Mouse (Mus musculus) c-Kit-positive CD71-positive TER-119-positive erythroid progenitor cells, embryonic 14.5 days (primary cell): ENCODE measurements around the gene Erg.

ENCODE experiments used
- DNase-seq: peaks from one replicate; pipeline ENCODE4 v3.0.0-alpha.2; 2013; ENCODE audit warnings: low spot score

The Erg gene

GRCm38 (mm10) chr16:95584751-95585528 is 1.5 kb downstream of the Erg start:
- DNase-seq: no peak

- no peak for DNase-seq
Measured at GRCm38 (mm10) chr16:95579289-95579688, 7.1 kb downstream of the Erg start.

GRCm38 (mm10) chr16:95573163-95573562 is 13.2 kb downstream of the Erg start:
- DNase-seq: no peak

- DNase-seq: peak; percentile 31
Measured at GRCm38 (mm10) chr16:95570616-95571015, 15.8 kb downstream of the Erg start.

- no peak for DNase-seq
Measured at GRCm38 (mm10) chr16:95556834-95557233, 29.6 kb downstream of the Erg start.

- no peak for DNase-seq
Measured at GRCm38 (mm10) chr16:95553136-95553535, 33.3 kb downstream of the Erg start.

- no peak for DNase-seq
Measured at GRCm38 (mm10) chr16:95552495-95552894, 33.9 kb downstream of the Erg start.

- no peak for DNase-seq
Measured at GRCm38 (mm10) chr16:95550496-95550895, 35.9 kb downstream of the Erg start.

GRCm38 (mm10) chr16:95544753-95545152 is 41.6 kb downstream of the Erg start:
- DNase-seq: no peak

- no peak for DNase-seq
Measured at GRCm38 (mm10) chr16:95543471-95543870, 42.9 kb downstream of the Erg start.

- no peak for DNase-seq
Measured at GRCm38 (mm10) chr16:95535151-95535550, 51.2 kb downstream of the Erg start.

- no peak for DNase-seq
Measured at GRCm38 (mm10) chr16:95532387-95533077, 53.9 kb downstream of the Erg start.

- DNase-seq: no peak
Measured at GRCm38 (mm10) chr16:95527561-95527960, 58.8 kb downstream of the Erg start.

GRCm38 (mm10) chr16:95519520-95519919 is 66.9 kb downstream of the Erg start:
- no peak for DNase-seq

- no peak for DNase-seq
Measured at GRCm38 (mm10) chr16:95506051-95506450, 80.3 kb downstream of the Erg start.

- no peak for DNase-seq
Measured at GRCm38 (mm10) chr16:95496582-95497300, 89.7 kb downstream of the Erg start.

GRCm38 (mm10) chr16:95494108-95494507 is 92.3 kb downstream of the Erg start:
- DNase-seq: no peak

- DNase-seq: no peak
Measured at GRCm38 (mm10) chr16:95493336-95493735, 93.1 kb downstream of the Erg start.

- DNase-seq: no peak
Measured at GRCm38 (mm10) chr16:95492146-95492545, 94.2 kb downstream of the Erg start.

GRCm38 (mm10) chr16:95490386-95490785 is 96.0 kb downstream of the Erg start:
- no peak for DNase-seq

- no peak for DNase-seq
Measured at GRCm38 (mm10) chr16:95487606-95488351, 98.6 kb downstream of the Erg start.

- no peak for DNase-seq
Measured at GRCm38 (mm10) chr16:95481176-95481575, 105.2 kb downstream of the Erg start.
